Mouse (Mus musculus) intestine, postnatal 0 days (tissue): ENCODE results near the gene Mbnl1. TPM values are rescaled to one million over a fixed set of nuclear protein-coding genes. Genes with fewer than 3 reads are reported as not detected.

Source experiments
- ATAC-seq: fragments of 200-750 bp; cut with Nextera tagmentation; 2 replicates; pipeline ENCODE4 v1.8.0; 2017; ENCODE audit warnings: mild to moderate bottlenecking, moderate TSS enrichment, moderate library complexity
- H3K27ac ChIP-seq: fragments of 300-500 bp; sonication (generic); 2 replicates; pipeline ENCODE4 v1.5.1; 2014; ENCODE audit warnings: mild to moderate bottlenecking, low read depth, low read length, moderate library complexity
- H3K27me3 ChIP-seq: fragments of 300-500 bp; sonication (generic); replicated peaks from 2 replicates; pipeline ENCODE4 v1.6.1; 2014; ENCODE audit warnings: low read length, mixed read lengths; ENCODE audit not compliant: control insufficient read depth, insufficient read depth
- H3K36me3 ChIP-seq: fragments of 300-500 bp; sonication (generic); 2 replicates; pipeline ENCODE4 v1.6.1; 2014; ENCODE audit warnings: mild to moderate bottlenecking, moderate library complexity; ENCODE audit not compliant: control insufficient read depth, insufficient read depth
- H3K4me1 ChIP-seq: fragments of 300-500 bp; sonication (generic); replicated peaks from 2 replicates; pipeline ENCODE4 v1.6.1; 2014; ENCODE audit warnings: antibody characterized with exemption, low read length, mixed read lengths; ENCODE audit not compliant: control insufficient read depth, insufficient read depth
- H3K4me2 ChIP-seq: fragments of 300-500 bp; sonication (generic); replicated peaks from 2 replicates; pipeline ENCODE4 v1.6.1; 2014; ENCODE audit warnings: low read depth, mild to moderate bottlenecking, moderate library complexity
- H3K4me3 ChIP-seq: fragments of 300-500 bp; sonication (generic); 2 replicates; pipeline ENCODE4 v1.5.1; 2014; ENCODE audit warnings: low read depth, low read length
- H3K9ac ChIP-seq: fragments of 300-500 bp; sonication (generic); 2 replicates; pipeline ENCODE4 v1.6.1; 2014; ENCODE audit warnings: mild to moderate bottlenecking, low read depth, low read length
- H3K9me3 ChIP-seq: fragments of 300-500 bp; sonication (generic); 2 replicates; pipeline ENCODE4 v1.6.1; 2016; ENCODE audit warnings: mixed run types; ENCODE audit not compliant: control insufficient read depth
- CTCF ChIP-seq: sonication (generic); IDR thresholded peaks from 2 replicates; pipeline ENCODE4 v1.5.1; 2016; ENCODE audit warnings: low read depth, mild to moderate bottlenecking, control low read depth, antibody characterized with exemption, moderate library complexity
- WGBS: fragments of 180-500 bp; shearing (Covaris S2); extraction: QIAGEN DNeasy Blood & Tissue Kit; methylation state at CpG from one replicate; pipeline ENCODE4 v1.1.7; 2014; 5-methylcytosine and 5-hydroxymethylcytosine counted together
- polyA plus RNA-seq: library from polyadenylated mRNA; unstranded; fragments of >200 nt; fragmentation: Nextera tagmentation; extraction: Ambion mirVana; gene quantifications from 2 replicates; pipeline ENCODE4 v1.2.1, GENCODE M21; 2015

Mbnl1 gene
- polyA plus RNA-seq, 1 experiment from 2014 or later = 55.5 TPM

- Histone ChIP-seq H3K4me1 (0 out of 2 replicates have a peak, but pooled peaks cover 7% of the 10 kb centered on the region), H3K9me3 (no peaks in the 10 kb centered on the region)
Measured at GRCm38 (mm10) chr3:60519337-60519736, 46.7 kb downstream of the Mbnl1 start.

GRCm38 (mm10) chr3:60524127-60524526 lies 51.5 kb downstream of the Mbnl1 start:
- H3K27ac ChIP-seq = no peak overlapping the region
- no peaks in the 10 kb centered on the region for H3K9me3 ChIP-seq
- peaks cover 3% of the 10 kb centered on the region; the same call in 1 of the 2 replicates for H3K4me1 ChIP-seq
- no peak for ATAC-seq
- 81% methylated on average over 1 of the region's 1 CpGs for WGBS
- H3K36me3 ChIP-seq = no peaks in the 10 kb centered on the region
- no peak overlapping the region for H3K4me3 ChIP-seq
- no peak for TF ChIP-seq CTCF
- H3K9ac ChIP-seq = no peak overlapping the region
- H3K4me2 ChIP-seq = no peak overlapping the region
- no peaks in the 10 kb centered on the region for H3K27me3 ChIP-seq

More at GRCm38 (mm10) chr3:60519337-60519736, 46.7 kb downstream of the Mbnl1 start:
- ATAC-seq = no peak
- H3K36me3 ChIP-seq = no peaks in the 10 kb centered on the region
- 43% methylated on average over 3 of the region's 3 CpGs for WGBS
- no peak overlapping the region for H3K4me2 ChIP-seq
- no peaks in the 10 kb centered on the region for H3K27me3 ChIP-seq
- no peak for TF ChIP-seq CTCF
- H3K9ac ChIP-seq = no peak overlapping the region
- no peak overlapping the region for H3K27ac ChIP-seq
- H3K4me3 ChIP-seq = no peak overlapping the region

DNA sequence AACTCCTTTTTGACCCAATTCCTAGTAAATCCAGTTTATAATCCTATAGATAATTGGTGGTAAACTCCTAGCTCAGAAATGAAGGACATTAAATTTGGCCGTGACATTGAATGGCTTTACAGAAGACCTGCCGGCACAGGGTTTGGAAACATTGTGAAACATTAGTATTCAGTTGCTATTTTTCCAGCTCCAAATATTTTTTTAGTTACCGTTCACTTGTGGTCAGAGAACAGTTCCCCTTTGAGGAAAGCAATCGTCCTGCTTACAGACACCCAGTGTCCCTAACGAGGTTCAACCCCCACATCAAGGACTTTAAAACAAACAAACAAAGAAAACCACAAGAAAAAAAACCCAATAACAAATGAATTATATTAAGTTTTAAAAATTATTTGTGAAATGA lies 58.7 kb downstream of the Mbnl1 start:
- Histone ChIP-seq H3K9ac (no peak overlapping the region), H3K4me2 (no peak overlapping the region), H3K27ac (no peak overlapping the region), H3K27me3 (no peaks in the 10 kb centered on the region), H3K36me3 (no peaks in the 10 kb centered on the region), H3K4me1 (peaks cover 11% of the 10 kb centered on the region; the same call in 1 of the 2 replicates), H3K4me3 (no peak overlapping the region), H3K9me3 (no peaks in the 10 kb centered on the region)
- 67% methylated on average over 5 of the region's 5 CpGs for WGBS
- ATAC-seq = no peak
- TF ChIP-seq CTCF = no peak

DNA sequence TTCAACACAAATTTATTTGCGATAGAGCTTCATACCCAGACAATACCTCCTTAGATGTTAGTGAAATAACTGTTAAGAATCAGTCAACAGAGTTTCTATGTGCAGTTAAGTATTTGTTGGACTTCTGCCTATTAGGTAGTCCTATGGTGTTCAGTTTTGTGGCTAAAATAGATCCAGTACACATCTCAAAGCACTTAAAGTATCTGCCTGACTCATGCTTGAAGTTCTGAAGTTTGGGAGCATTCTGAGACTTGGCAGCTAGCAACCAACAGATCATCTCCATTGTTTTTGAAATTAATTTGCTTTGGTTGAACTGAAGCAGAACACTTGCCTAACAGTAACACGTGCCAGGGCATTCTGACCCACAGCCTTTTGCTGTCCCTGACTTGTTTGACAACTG lies 59.2 kb downstream of the Mbnl1 start:
- H3K36me3 ChIP-seq = no peaks in the 10 kb centered on the region
- 58% methylated on average over 2 of the region's 2 CpGs for WGBS
- H3K4me2 ChIP-seq = no peak overlapping the region
- H3K27ac ChIP-seq = no peak overlapping the region
- H3K9ac ChIP-seq = no peak overlapping the region
- no peak overlapping the region for H3K4me3 ChIP-seq
- H3K27me3 ChIP-seq = no peaks in the 10 kb centered on the region
- no peak for ATAC-seq
- no peak for TF ChIP-seq CTCF
- peaks cover 11% of the 10 kb centered on the region; the same call in 1 of the 2 replicates for H3K4me1 ChIP-seq
- H3K9me3 ChIP-seq = no peaks in the 10 kb centered on the region

DNA sequence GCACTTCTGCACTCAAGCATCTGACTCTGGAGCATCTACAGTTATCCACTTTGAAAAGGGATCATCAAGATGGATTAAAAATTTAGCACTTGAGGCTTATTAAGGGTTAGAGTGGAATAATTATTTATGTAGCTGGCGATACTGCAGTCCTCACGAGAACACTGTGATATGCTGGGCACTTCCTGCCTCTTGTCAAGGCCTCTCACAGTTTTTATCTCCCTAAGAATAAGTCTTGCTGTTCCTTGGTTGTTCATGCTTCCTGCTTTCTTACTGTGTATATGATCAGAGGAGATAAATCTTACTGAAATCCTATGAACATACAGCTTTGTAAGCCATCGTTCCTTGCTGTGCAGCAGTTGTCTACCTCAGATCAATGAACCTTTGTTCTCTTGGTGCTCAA lies 62.6 kb downstream of the Mbnl1 start:
- no peak overlapping the region for H3K9ac ChIP-seq
- peaks cover 8% of the 10 kb centered on the region; the same call in 1 of the 2 replicates for H3K4me1 ChIP-seq
- WGBS = 17% methylated on average over 3 of the region's 3 CpGs
- no peak for TF ChIP-seq CTCF
- H3K27ac ChIP-seq = no peak overlapping the region
- no peak overlapping the region for H3K4me2 ChIP-seq
- H3K36me3 ChIP-seq = no peaks in the 10 kb centered on the region
- H3K4me3 ChIP-seq = no peak overlapping the region
- H3K9me3 ChIP-seq = no peaks in the 10 kb centered on the region
- no peak for ATAC-seq
- no peaks in the 10 kb centered on the region for H3K27me3 ChIP-seq

- H3K4me2 ChIP-seq = no peak overlapping the region
- no peak for TF ChIP-seq CTCF
Measured at GRCm38 (mm10) chr3:60537063-60537462, 64.4 kb downstream of the Mbnl1 start.

More at GRCm38 (mm10) chr3:60537063-60537462, 64.4 kb downstream of the Mbnl1 start:
- no peak for ATAC-seq
- Histone ChIP-seq H3K9ac (no peak overlapping the region), H3K4me3 (no peak overlapping the region), H3K9me3 (no peaks in the 10 kb centered on the region), H3K4me1 (no peaks in the 10 kb centered on the region; the same call in 1 of the 2 replicates), H3K36me3 (no peaks in the 10 kb centered on the region), H3K27ac (no peak overlapping the region), H3K27me3 (no peaks in the 10 kb centered on the region)
- 53% methylated on average over 2 of the region's 2 CpGs for WGBS
